In genomic region chr10:70505842-70506241, GRCm38 (mm10) we compare ENCODE assay signal across 16 mouse cellular contexts.
DNase-seq lines count a peak whose midpoint lies in the region; ATAC-seq lines count a peak whose summit lies in the region.
"Had no signal": no experiment of that assay in that cellular context is flagged by ENCODE, and none has a peak within 500 bp of the region (broad histone marks: within the 10 kb centered on the region; RNA-seq: fewer than 3 reads in every experiment).

No protein-coding gene starts in this region.

- H3K9me3 ChIP-seq in hindbrain, embryonic 13.5 days: 0 out of 2 replicates have a peak, but pooled peaks cover 5% of the 10 kb centered on the region
- peaks cover 6% of the 10 kb centered on the region for H3K9me3 ChIP-seq in hindbrain, embryonic 10.5 days
- H3K9me3 ChIP-seq in midbrain, embryonic 13.5 days: peaks cover 4% of the 10 kb centered on the region
- H3K9me3 ChIP-seq in midbrain, embryonic 14.5 days (ENCODE audit: control insufficient read depth, low read length): no peaks in the 10 kb centered on the region
- H3K9me3 ChIP-seq: embryonic facial prominence, embryonic 12.5 days had no signal

- no peak overlapping the region for H3K4me2 ChIP-seq in hindbrain, embryonic 13.5 days
- H3K4me2 ChIP-seq in midbrain, embryonic 13.5 days (replicated peaks): no peak overlapping the region
- no peak overlapping the region for H3K4me2 ChIP-seq in midbrain, embryonic 14.5 days (ENCODE audit: low read length)
- H3K4me2 ChIP-seq: embryonic facial prominence, embryonic 12.5 days; heart, embryonic 13.5 days; kidney, embryonic 15.5 days; liver, embryonic 13.5 days had no signal

- no peak for ATAC-seq in hindbrain, embryonic 13.5 days (ENCODE audit: low FRiP score)
- ATAC-seq in midbrain, embryonic 13.5 days: no peak
- ATAC-seq in midbrain, embryonic 14.5 days (ENCODE audit: low FRiP score, low TSS enrichment): no peak

- H3K4me1 ChIP-seq in hindbrain, embryonic 13.5 days (replicated peaks): peaks cover 21% of the 10 kb centered on the region
- H3K4me1 ChIP-seq in hindbrain, embryonic 10.5 days (replicated peaks): peaks cover 16% of the 10 kb centered on the region
- H3K4me1 ChIP-seq in midbrain, embryonic 13.5 days (replicated peaks): peaks cover 16% of the 10 kb centered on the region
- peaks cover 4% of the 10 kb centered on the region; the same call in 1 of the 2 replicates for H3K4me1 ChIP-seq in midbrain, embryonic 14.5 days (ENCODE audit: control insufficient read depth, insufficient read depth, low read length)
- H3K4me1 ChIP-seq: embryonic facial prominence, embryonic 12.5 days; liver, embryonic 13.5 days had no signal

- no peak overlapping the region for H3K4me3 ChIP-seq in hindbrain, embryonic 13.5 days
- no peak overlapping the region for H3K4me3 ChIP-seq in hindbrain, embryonic 10.5 days
- no peak overlapping the region for H3K4me3 ChIP-seq in midbrain, embryonic 13.5 days (replicated peaks)
- no peak overlapping the region for H3K4me3 ChIP-seq in midbrain, embryonic 14.5 days (replicated peaks; ENCODE audit: low read depth, low read length)
- H3K4me3 ChIP-seq: embryonic facial prominence, embryonic 12.5 days; heart, embryonic 13.5 days; kidney, embryonic 15.5 days; liver, embryonic 13.5 days had no signal

- H3K36me3 ChIP-seq in hindbrain, embryonic 13.5 days: peaks cover 8% of the 10 kb centered on the region
- H3K36me3 ChIP-seq in hindbrain, embryonic 10.5 days: peaks cover 13% of the 10 kb centered on the region; the same call in 1 of the 2 replicates
- H3K36me3 ChIP-seq in midbrain, embryonic 13.5 days: peaks cover 7% of the 10 kb centered on the region
- no peaks in the 10 kb centered on the region; the same call in 1 of the 2 replicates for H3K36me3 ChIP-seq in midbrain, embryonic 14.5 days (ENCODE audit: control insufficient read depth, insufficient read depth, low read length)
- H3K36me3 ChIP-seq: embryonic facial prominence, embryonic 12.5 days; kidney, embryonic 15.5 days; liver, embryonic 13.5 days had no signal

- no peak overlapping the region for H3K9ac ChIP-seq in hindbrain, embryonic 13.5 days
- H3K9ac ChIP-seq in midbrain, embryonic 13.5 days (replicated peaks): no peak overlapping the region
- no peak overlapping the region for H3K9ac ChIP-seq in midbrain, embryonic 14.5 days (replicated peaks; ENCODE audit: low read length)
- H3K9ac ChIP-seq: embryonic facial prominence, embryonic 12.5 days; heart, embryonic 13.5 days; kidney, embryonic 15.5 days; liver, embryonic 13.5 days had no signal

- no peaks in the 10 kb centered on the region for H3K27me3 ChIP-seq in hindbrain, embryonic 13.5 days
- no peaks in the 10 kb centered on the region for H3K27me3 ChIP-seq in hindbrain, embryonic 10.5 days (ENCODE audit: insufficient read depth, poor library complexity, severe bottlenecking)
- H3K27me3 ChIP-seq in midbrain, embryonic 13.5 days: no peaks in the 10 kb centered on the region
- H3K27me3 ChIP-seq in midbrain, embryonic 14.5 days (ENCODE audit: control insufficient read depth, insufficient read depth, low read length): no peaks in the 10 kb centered on the region
- H3K27me3 ChIP-seq: embryonic facial prominence, embryonic 12.5 days; heart, embryonic 13.5 days; kidney, embryonic 15.5 days; liver, embryonic 13.5 days had no signal

- WGBS in hindbrain, embryonic 13.5 days: 58% methylated on average over 5 of the region's 5 CpGs
- WGBS in hindbrain, embryonic 10.5 days: 79% methylated on average over 5 of the region's 5 CpGs
- WGBS in midbrain, embryonic 13.5 days: 71% methylated on average over 5 of the region's 5 CpGs
- 74% methylated on average over 5 of the region's 5 CpGs for WGBS in midbrain, embryonic 14.5 days

- H3K27ac ChIP-seq in hindbrain, embryonic 13.5 days: peak overlapping the region; percentile 36; the same call in 1 of the 2 replicates
- no peak overlapping the region for H3K27ac ChIP-seq in hindbrain, embryonic 10.5 days
- peak overlapping the region; percentile 58; the same call in 1 of the 2 replicates for H3K27ac ChIP-seq in midbrain, embryonic 13.5 days
- H3K27ac ChIP-seq in midbrain, embryonic 14.5 days (replicated peaks; ENCODE audit: low read depth, low read length): no peak overlapping the region
- H3K27ac ChIP-seq: embryonic facial prominence, embryonic 12.5 days; heart, embryonic 13.5 days; kidney, embryonic 15.5 days; liver, embryonic 13.5 days had no signal

- DNase-seq in cerebellum, postnatal 14 days: peak; percentile 24 to 26
- no peak for DNase-seq in cerebellum, postnatal 25 days
- no peak for DNase-seq in hindbrain, embryonic 10.5 days (ENCODE audit: low spot score)
- DNase-seq in midbrain, embryonic 14.5 days: no peak
- DNase-seq in brain, adult 2 months (ENCODE audit: low read depth, low spot score): peak; percentile 57
- DNase-seq in thymus, postnatal 25 days: no peak
- DNase-seq: gastrocnemius, postnatal 14 days; kidney, adult 11 months; liver, embryonic 13.5 days; lung, adult 2 months; thymus, postnatal 36 days had no signal

Comparison
In these comparisons a context has a peak if more than half of its experiments do, and no peak if none do; other contexts are left out.
1. DNase-seq: peak in cerebellum, postnatal 14 days (2 of 2) and brain, adult 2 months (single experiment); none in cerebellum, postnatal 25 days (0 of 2), hindbrain, embryonic 10.5 days (single experiment), midbrain, embryonic 14.5 days (single experiment) and thymus, postnatal 25 days (single experiment).
2. H3K27ac ChIP-seq: peak in hindbrain, embryonic 13.5 days (single experiment) and midbrain, embryonic 13.5 days (single experiment); none in hindbrain, embryonic 10.5 days (single experiment) and midbrain, embryonic 14.5 days (single experiment).